Mouse (Mus musculus) thymus, postnatal 36 days (tissue): ENCODE results near the gene Lrrc61.
"Not testable (repeated sequence)": the region's sequence is repeated elsewhere in the genome, so short reads cannot be mapped to it uniquely, and the experiment has no call there.

Experiments used
- DNase-seq, 2 experiments: peaks; one replicate each; pipeline ENCODE4 v3.0.0; 2022; ENCODE audit warnings: mixed read lengths in 2 of 2

Lrrc61 gene

DNA sequence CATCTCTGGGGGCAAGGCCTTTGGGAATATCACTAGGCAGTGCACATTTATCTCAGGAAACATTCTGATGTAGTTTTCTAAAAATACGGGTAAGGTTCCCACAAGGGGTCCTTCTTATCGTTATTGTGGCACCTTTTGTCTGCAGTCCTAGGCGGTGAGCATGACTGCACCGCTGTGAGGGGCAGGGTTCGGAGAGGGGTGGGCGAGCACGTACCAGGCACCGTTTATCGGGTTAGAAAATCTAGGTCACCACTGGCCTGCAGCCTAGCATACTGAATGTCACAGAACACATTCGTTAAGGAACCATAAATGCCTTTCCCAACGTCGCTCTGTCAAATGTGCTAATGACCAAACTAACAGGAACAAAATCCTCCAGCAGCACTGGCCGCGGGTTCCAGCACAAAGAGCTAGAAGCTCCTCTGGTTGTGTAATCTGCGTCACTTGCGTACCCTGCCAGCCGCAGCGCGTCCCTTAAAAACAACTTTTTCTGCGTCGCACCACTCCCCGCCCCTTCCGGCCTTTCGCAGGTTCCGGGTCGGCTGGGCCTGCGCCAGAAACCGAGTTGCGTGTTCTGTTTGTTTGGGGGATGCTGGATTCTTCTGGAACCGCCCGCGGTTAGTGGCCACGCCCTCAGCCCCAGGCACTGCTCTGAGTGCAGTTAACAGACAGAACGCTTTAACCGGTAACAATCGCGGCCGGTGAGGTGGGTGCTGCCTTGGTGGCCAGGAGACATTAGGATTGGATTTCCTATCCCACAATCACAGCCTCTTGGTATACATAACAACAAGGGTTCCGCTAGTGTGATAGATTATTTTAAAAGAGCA lies at the start of gene Lrrc61:
Gene Lrrc61 (plus strand): TSS at position 517 of the 824 bp plus-strand sequence.
- peak; percentile 87 to 90 for DNase-seq

GRCm38 (mm10) chr6:48508087-48508486 lies 46.5 kb upstream of the Lrrc61 start:
- no peak for DNase-seq

DNA sequence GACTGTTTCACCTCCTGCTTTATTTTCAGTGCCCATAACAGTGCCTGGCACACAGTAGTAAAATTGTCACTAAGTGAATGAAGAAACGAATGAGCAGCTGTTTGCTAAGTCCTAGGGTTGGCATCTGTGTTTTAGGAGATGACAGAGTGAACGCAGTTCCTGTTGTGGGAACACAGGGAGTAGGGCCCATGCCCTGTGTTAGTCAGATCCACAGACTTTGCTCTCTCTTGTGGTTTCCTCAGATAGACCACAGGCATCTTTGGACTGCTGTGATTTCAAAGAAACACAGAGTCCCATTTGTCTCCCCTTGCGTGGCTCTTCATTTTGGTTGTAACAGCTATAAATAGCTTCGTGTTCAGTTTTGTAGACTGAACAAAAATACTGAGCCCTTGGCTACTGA lies 44.2 kb upstream of the Lrrc61 start:
- DNase-seq: no peak

GRCm38 (mm10) chr6:48511861-48512260 lies 42.7 kb upstream of the Lrrc61 start:
- no peak for DNase-seq

- not testable (repeated sequence) for DNase-seq
Observed at GRCm38 (mm10) chr6:48524882-48525281, 29.7 kb upstream of the Lrrc61 start.

GRCm38 (mm10) chr6:48527901-48528300 lies 26.7 kb upstream of the Lrrc61 start:
- DNase-seq: no peak

DNA sequence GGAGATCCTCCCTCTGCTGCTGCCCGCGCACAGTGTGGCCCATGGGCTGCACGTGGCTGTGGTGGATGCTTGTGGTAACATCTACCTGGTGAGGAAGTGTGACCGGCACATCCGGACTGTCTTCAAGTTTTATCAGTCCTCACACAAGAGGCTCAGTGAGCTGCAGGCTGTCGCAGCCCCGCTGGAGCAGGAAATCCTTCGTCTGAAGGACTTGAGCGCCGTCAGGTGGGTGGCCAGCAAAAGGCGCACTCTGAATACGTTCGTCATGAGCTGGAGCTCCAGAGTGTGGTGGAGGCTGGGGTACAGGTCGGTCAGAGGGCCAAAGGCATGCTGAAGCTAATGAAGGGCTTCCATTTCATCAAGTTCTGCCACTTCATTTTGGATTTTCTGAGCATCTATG lies 25.3 kb upstream of the Lrrc61 start:
- no peak for DNase-seq

GRCm38 (mm10) chr6:48529871-48530440 lies 24.6 kb upstream of the Lrrc61 start:
- no peak for DNase-seq

DNA sequence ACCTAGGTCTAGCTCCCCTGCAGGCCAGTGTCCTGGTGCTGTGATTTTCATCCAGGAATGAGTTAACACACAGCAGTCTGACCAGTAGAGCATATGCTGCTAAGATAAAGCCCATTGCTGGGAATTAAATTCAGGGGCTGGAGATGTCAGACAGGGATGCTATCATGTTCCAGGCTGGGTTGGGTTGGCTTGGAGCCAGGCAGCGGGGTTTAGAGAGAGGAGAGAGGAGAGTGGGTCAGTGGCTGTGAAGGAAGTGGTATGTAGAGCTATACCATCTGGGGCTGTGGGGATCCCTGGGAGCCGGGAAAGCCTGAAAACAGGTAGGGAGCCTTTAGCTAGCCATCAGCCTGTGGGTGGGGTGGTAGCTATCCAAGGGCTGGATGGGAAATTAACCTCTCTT lies 23.7 kb upstream of the Lrrc61 start:
- no peak for DNase-seq

GRCm38 (mm10) chr6:48533475-48533874 lies 21.1 kb upstream of the Lrrc61 start:
- DNase-seq: no peak

- no peak for DNase-seq
Observed at GRCm38 (mm10) chr6:48534913-48535312, 19.7 kb upstream of the Lrrc61 start.

DNA sequence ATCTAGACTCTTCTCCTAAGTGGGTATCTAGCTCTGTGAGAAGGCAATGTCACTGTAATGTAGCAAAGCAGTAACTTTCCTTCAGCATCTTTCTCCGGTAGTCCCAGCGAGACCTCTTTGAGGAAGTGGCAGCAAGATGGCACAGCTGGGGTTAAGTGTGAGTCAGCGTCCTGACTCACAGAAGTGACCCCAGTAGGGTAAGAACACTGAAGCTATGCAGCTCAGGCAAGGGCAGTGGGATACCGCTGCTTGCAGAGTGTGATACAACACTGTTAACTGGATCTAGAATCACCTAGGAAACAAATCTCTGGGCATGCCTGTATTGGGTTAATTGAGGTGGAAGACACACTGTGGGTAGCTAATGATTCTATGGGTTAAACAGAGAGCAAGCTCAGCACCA lies 18.5 kb upstream of the Lrrc61 start:
- DNase-seq: no peak

DNA sequence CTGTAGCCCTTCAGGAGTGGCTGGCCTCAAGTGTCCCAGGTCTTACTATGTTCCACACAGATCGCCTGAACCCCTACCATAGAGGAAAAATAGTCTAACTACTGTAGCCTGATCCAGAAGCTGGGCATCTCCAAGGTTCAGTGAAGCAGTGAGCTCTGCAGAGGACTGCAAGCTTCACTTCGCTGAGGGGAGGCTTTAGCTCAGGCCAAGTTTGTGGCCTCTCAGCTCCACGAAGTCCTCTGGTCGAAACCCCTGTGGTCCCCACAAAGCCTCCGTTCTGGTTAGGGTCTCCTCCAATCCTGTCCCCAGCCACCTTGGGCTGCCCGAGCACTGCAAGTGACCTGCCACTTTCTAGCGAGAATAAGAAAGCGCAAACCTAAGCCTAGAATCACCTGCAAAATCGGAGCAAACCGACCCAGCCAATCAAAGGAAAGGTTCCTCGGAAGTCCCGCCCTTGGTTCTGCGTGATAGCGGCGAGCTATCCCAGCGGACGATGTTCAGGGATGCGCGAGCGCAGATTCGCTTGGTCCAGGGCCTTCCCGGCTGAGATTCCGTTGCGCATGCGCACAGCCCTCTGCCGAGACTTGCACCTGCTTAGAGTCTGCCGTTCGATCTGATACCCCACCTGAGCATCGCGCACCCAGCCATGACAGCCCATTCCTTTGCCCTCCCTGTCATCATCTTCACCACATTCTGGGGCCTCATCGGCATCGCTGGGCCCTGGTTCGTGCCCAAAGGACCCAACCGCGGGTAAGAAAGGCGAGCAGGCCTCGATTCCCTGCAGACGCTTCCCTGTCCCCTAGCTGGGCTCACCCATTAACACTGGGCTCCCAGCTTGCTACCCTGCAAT lies 17.3 kb upstream of the Lrrc61 start, which contains the start of gene Atp6v0e2:
Gene Atp6v0e2 (plus strand): TSS at position 511 of the 850 bp plus-strand sequence.
- DNase-seq: peak in 1 of 2 experiments; percentile 22

DNA sequence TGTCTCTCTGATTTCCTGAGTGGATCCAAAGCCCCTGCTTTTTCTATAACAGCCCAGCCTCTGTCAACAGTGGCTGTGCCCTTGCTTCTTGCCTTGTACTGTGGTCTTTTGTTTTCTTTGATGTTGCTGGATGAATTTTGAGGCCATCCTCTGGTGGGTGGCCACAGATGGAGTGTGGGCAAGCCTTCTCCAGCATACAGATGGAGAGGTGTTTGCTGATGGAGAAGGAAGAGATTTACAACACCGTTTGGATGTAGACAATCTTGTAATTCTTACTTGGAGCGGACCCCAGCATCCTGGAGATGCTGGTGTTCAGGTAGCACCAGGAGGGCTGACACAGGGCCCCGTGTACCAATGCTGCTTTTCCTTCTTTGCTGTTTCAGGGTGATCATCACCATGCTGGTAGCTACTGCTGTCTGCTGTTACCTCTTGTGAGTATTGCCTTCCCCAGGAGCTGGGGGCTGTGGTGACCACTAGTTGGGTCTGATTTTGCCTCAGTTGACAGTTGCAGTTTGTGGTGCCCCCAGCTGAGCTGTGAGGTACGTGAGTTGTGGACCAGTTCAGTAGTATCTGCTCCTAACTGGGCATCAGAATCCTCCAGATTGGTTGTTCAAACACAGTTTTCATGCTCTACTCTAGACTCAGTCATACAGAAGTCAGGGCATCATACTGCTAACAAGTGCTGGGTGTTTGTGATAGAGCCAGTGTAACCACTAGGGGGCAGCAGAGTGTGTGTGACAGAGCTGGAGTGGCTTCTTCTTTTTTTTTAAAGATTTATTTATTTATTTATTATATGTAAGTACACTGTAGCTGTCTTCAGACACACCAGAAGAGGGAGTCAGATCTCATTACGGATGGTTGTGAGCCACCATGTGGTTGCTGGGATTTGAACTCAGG lies 15.5 kb upstream of the Lrrc61 start:
- DNase-seq: peak; percentile 49 to 57

DNA sequence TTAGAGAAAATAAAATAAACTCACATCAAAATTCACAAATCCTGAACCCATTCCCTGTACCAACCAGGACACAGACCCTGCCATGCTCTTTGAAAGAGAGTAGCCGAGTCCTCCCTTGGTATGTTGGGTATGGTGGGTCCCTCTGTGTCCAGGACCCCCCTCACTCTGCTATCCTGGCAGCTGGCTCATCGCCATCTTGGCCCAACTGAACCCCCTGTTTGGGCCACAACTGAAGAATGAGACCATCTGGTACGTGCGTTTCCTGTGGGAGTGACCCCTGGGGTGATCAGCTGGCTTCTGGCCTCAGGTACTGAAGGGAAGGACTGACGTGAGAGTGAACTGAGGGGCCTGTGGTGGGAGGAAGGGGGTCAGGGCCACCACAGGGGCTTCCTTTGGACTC lies 14.7 kb upstream of the Lrrc61 start:
- no peak for DNase-seq

DNA sequence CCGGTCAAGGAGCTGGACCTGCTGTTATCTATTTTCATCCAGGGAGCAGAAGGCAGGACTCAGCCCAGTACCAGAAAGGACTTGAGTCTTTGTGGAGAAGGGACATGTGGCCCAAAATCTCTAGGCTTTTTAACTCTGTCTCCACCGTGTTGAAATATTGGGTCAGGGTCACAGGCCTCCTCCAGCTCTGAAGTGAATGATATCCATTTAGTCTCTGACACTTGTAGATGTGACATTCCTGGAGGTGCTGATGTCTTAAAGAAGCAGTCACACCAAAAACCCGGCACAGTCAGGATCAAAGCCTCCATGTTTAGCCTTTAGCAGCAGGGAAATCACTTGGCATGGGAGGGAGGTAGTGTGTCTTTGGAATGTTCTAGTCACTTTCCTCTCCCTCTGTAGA lies 13.9 kb upstream of the Lrrc61 start:
- no peak for DNase-seq

DNA sequence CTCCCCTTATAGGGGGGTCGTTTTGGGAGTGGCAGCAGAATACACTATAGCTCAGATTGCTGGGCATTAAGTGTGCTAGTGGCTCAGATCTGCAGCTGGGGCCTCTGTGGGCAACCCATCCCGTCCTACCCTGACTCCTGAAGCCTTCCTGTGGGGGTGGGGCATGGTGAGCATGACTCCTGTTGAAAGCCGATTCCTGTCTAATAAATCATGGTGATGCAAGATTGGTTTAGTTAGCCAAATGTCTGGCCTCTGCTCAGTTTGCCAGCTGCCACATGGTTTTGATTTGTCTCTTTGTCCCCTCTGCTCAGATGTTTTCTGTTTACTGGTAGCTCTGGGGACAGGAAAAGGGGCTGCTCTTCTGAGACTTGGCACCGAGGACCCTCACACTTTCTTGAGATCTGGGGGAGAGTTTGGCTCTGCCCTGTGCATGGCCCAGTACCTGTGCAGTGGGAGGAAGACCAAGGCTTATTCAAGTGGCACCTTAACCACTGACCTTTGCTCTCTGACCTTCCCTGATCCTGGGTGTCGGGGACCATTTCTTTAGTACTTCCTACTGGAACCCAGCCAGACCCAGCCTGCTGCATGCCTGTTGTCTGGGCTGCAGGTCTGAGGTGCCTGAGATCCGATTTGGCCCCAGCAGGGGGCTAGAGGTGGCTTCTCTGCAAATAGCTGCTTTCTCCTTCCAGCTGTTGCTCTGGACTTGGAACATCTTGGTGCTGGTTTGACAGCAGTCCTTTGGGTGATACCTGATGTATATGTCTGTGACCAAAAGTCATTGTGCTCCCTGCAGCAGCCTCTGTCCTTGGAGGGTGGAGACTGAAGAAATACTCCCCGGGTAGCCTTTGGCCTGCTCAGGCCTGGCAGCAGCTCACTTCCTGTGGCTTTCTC lies 12.8 kb upstream of the Lrrc61 start:
- no peak for DNase-seq

DNA sequence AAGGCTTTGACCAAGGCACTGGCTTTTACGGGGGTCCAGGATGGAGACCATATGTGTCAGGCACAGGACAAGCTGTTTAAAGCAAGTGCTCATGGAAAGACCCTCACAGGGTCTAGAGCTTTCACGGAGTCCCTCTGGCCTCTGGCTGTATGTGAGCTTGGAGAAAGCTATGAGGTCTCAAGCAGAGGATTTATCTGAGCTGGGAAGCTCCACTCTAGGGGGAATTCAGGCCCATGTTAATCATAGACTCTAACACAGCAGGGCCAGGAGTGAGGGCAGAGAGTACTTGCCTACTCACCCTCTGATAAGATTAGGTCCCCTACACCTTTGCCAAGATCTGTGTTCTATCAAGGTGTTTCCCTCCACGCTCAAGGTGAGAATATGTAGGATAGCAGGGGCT lies 12.0 kb upstream of the Lrrc61 start:
- DNase-seq: no peak

DNA sequence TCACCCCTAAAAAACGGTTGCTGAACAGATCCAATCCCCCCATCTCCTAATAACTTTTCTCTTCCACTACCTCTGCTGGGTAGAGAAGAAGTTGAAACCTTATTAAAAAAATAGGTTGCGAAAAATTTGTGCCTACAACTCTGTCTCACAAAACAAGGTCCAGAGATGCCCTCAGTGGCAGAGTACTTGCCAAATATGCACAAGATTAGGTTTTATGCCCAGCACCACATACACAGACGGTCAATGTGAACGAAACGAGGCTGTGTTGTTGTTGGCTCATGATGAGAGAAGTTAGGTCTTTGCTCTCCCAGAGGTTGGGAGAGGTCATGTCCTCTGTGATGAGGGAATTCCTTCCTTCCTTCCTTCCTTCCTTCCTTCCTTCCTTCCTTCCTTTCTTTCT lies 9.3 kb upstream of the Lrrc61 start:
- DNase-seq: no peak

GRCm38 (mm10) chr6:48546271-48546670 lies 8.3 kb upstream of the Lrrc61 start:
- no peak for DNase-seq

- DNase-seq: no peak
Observed at GRCm38 (mm10) chr6:48546858-48547257, 7.7 kb upstream of the Lrrc61 start.
